Mouse (Mus musculus): ENCODE measurements around the gene Vmn1r63.
"Not testable (repeated sequence)": the region's sequence is repeated elsewhere in the genome, so short reads cannot be mapped to it uniquely, and the experiment has no call there.

Gene Vmn1r63

DNA sequence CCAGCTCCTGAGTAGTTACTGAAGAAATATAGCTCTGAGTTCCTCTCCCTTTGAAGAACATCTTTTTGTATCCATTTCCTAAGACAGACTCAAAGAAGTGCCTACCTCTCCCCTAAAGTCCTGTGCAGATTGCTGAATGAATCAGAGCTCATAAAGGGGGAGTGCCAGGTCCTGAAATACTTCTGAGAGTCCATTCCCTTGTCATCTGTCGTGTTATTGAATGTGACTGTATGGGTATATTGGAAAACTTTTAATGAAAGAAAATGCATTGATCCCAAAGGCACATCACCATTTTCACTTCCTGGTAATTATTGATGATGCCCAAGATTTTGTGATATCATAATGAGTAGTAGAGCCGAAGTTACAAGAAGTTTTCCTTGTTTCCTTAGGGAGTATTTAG, at the start of gene Vmn1r63:
Gene Vmn1r63 (minus strand): TSS at position 101 of the 400 bp plus-strand sequence.
- DNase-seq (ENCODE audit: low spot score) = not testable (repeated sequence)

Measured in embryo, embryonic 10.5 days (tissue).